Mouse (Mus musculus) limb, embryonic 10.5 days (tissue): ENCODE data around the gene Fblim1. TPM values are rescaled to one million over a fixed set of nuclear protein-coding genes. Genes with fewer than 3 reads are reported as not detected.

Experiments used
- DNase-seq: peaks from one replicate; pipeline ENCODE4 v3.0.0-alpha.2; 2017; ENCODE audit warnings: low spot score
- H3K27ac ChIP-seq: fragments of 300-500 bp; sonication (generic); 2 replicates; pipeline ENCODE4 v1.5.1; 2016; ENCODE audit warnings: mild to moderate bottlenecking
- H3K27me3 ChIP-seq: fragments of 300-500 bp; sonication (generic); 2 replicates; pipeline ENCODE4 v1.6.1; 2016; ENCODE audit warnings: low read depth, mild to moderate bottlenecking; ENCODE audit not compliant: poor library complexity, severe bottlenecking
- H3K36me3 ChIP-seq: fragments of 300-500 bp; sonication (generic); 2 replicates; pipeline ENCODE4 v1.6.1; 2016; ENCODE audit warnings: mild to moderate bottlenecking, moderate library complexity
- H3K4me1 ChIP-seq: fragments of 300-500 bp; sonication (generic); 2 replicates; pipeline ENCODE4 v1.6.1; 2016
- H3K4me3 ChIP-seq: fragments of 300-500 bp; sonication (generic); 2 replicates; pipeline ENCODE4 v1.5.1; 2016; ENCODE audit warnings: mild to moderate bottlenecking, moderate library complexity
- H3K9me3 ChIP-seq: fragments of 300-500 bp; sonication (generic); replicated peaks from 2 replicates; pipeline ENCODE4 v1.6.1; 2016; ENCODE audit warnings: mild to moderate bottlenecking
- WGBS: fragments of 180-500 bp; shearing (Covaris S2); methylation state at CpG from one replicate; pipeline ENCODE4 v1.1.7; 2016; 5-methylcytosine and 5-hydroxymethylcytosine counted together
- polyA plus RNA-seq: library from polyadenylated mRNA; unstranded; fragments of >200 nt; fragmentation: Nextera tagmentation; extraction: Ambion mirVana; gene quantifications from 2 replicates; pipeline ENCODE4 v1.2.1, GENCODE M21; 2016

Gene Fblim1
- polyA plus RNA-seq, 1 experiment from 2014 or later: 77.7 TPM

DNA sequence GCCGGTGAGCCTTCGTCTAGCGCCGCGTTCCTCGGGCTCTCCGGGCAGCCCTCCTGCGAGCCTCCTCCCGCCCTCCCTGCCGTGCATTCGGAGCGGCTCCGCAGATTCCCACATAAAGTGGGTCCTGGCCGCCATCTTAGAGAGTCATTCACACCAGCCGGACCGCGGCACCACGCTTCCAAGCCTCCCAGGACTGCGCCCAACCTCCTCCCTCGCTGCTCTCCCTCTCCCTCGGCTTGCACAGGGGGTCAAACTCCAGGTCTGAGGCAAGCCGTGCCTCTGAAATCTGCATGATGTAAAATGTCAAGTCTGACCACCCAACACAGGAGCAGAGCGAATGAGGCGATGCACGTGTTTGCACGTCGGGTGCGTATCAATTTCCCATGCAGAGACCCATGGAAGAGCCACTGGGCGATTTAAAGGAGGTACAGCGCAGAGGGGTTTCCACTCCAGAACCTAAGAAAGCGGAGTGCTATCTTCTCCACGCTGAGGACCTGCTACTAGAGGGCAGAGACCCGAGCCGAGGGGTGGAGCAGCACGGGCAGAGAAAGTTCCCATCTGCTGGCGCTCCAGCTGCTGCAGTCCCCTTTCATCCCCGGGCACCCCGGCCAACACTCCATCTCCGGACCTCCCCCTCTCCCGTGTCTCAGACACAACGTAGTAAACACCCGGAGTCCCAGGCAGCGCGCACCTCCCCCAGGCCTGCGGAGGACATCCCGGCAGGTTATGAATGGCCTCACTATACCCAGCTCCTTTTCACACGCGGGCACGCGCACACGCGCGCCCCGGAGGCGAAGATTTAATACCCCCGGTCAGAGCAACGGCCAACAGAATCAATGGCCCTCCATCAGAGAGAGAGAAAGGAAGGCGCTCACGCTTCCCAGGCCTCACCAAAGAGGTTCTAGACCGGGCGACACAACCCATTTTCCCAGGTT is 69.3 kb downstream of the Fblim1 start:
- peak overlapping the region; percentile 98 for H3K4me3 ChIP-seq
- DNase-seq: peak; percentile 87
- no peaks in the 10 kb centered on the region for H3K27me3 ChIP-seq
- WGBS: under 1% methylated on average over 61 of the region's 61 CpGs
- H3K4me1 ChIP-seq: peaks cover 36% of the 10 kb centered on the region
- H3K9me3 ChIP-seq: no peaks in the 10 kb centered on the region
- no peaks in the 10 kb centered on the region for H3K36me3 ChIP-seq
- H3K27ac ChIP-seq: peak overlapping the region; percentile 96

DNA sequence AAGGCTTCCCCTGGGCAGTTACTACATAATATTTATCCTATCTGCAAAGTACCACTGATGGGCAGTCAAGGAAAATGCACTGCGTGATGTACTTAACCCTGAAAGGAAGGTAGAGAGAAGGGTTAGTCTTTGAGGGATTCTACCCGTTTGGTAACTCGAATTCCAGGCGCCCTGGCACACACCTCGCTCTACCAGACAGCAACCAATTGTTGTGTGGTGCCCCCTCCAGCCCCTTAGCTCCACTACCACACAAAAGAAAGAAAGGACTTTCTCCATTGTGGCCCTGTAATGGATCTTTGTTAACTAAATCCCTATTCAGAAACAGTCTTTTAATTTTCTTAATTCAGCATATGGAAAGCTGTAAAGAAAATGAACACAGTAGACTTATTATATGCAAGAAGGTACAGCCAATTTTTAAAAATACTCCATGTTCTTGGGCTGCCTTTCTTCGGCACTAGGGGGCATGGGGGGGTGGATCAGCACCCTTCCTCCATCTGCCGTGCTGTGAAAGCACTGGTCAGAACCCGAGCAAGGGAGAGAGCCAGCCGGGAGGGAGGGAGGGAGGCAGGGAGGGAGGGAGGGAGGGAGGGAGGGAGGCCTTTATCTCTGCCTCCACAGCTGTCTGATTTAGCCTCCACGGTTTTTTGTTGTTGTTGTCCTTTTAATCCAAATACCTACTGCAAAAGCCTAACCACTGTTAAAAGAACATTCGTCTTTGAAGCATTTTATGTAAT is 70.8 kb downstream of the Fblim1 start:
- Histone ChIP-seq H3K27ac (no peak overlapping the region), H3K4me1 (peaks cover 40% of the 10 kb centered on the region), H3K27me3 (no peaks in the 10 kb centered on the region), H3K9me3 (no peaks in the 10 kb centered on the region), H3K4me3 (peak overlapping the region; percentile 98), H3K36me3 (peaks cover 7% of the 10 kb centered on the region)
- 39% methylated on average over 9 of the region's 11 CpGs for WGBS
- DNase-seq: peak; percentile 54

DNA sequence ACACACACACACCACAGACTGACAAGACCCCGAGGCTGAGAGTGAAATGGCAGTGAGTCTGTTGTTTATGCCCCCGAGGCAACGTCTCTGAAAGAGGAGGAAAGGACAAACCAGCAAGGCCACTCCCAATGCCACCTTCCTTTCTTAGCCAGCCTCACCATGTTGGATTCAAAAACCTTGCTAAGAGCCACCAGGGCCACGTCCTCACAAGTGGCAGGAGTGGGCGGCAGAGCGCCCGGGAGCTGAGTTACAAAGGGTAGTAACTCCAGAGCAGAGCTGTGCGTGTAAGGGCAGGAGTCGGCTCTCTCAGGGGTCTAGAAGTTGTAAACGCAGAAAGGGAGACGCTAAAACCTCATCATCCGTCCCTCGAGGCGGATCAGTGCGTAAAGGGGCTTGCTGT is 74.9 kb downstream of the Fblim1 start:
- 88% methylated on average over 15 of the region's 15 CpGs for WGBS
- peaks cover 21% of the 10 kb centered on the region for H3K4me1 ChIP-seq
- H3K9me3 ChIP-seq: no peaks in the 10 kb centered on the region
- no peak overlapping the region for H3K27ac ChIP-seq
- DNase-seq: no peak
- no peaks in the 10 kb centered on the region for H3K27me3 ChIP-seq
- no peak overlapping the region for H3K4me3 ChIP-seq
- peaks cover 28% of the 10 kb centered on the region for H3K36me3 ChIP-seq

DNA sequence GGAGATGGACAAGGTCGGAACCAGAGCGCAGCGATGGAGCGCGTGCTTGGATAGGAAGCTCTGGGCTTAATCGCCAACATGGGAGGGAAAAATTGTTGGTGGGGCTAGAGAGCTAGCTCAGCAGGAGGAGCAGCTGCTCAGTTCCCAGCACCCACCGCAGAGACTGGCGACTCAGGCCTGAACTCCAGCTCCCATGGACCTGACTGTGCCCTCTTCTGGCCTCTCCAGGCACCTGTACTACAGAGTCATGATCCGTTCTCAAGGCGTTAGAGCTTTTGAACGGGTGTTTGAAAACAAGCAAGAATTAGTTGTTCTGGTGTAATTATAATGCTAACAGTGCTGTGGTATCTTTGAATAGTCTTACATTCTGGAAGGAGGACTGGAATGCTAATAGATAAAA is 77.0 kb downstream of the Fblim1 start:
- 91% methylated on average over 11 of the region's 11 CpGs for WGBS
- H3K9me3 ChIP-seq: no peaks in the 10 kb centered on the region
- no peak for DNase-seq
- H3K4me3 ChIP-seq: no peak overlapping the region
- H3K27me3 ChIP-seq: no peaks in the 10 kb centered on the region
- peaks cover 7% of the 10 kb centered on the region; the same call in 1 of the 2 replicates for H3K4me1 ChIP-seq
- no peak overlapping the region for H3K27ac ChIP-seq
- peaks cover 30% of the 10 kb centered on the region for H3K36me3 ChIP-seq

DNA sequence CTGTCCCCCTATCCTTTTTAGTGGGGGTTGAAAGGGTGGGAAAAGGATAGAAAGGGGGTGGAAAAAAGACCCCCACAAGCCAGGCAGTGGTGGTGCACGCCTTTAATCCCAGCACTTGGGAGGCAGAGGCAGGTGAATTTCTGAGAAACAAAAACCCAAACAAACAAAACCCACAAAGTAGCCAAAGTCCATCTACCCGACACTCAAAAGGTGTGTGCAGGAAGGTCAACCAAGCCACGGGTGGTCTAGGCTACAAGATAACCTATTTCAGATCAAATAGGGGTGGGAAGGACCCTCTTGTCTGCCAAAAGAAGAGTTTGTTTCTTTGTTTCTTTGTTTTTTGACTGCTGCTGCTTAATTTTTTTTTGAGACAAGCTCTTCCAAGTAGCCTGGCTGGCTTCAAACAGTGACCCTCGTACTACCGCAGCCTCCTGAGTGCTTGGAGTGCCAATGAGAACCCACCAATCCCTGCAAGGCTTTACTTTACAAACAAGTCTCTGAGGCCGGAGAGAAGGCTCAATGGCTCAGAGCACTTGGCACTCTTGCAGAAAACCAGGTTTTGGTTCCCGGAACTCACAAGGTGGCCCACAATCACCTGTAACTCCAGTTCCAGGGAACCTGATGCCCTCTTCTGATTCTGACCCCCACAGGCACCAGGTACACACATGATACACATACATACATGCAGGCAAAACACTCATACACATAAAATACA is 78.8 kb downstream of the Fblim1 start:
- no peak for DNase-seq
- 77% methylated on average over 7 of the region's 7 CpGs for WGBS
- no peaks in the 10 kb centered on the region for H3K9me3 ChIP-seq
- no peak overlapping the region for H3K27ac ChIP-seq
- H3K36me3 ChIP-seq: peaks cover 35% of the 10 kb centered on the region
- H3K4me1 ChIP-seq: peaks cover 9% of the 10 kb centered on the region; the same call in 1 of the 2 replicates
- no peak overlapping the region for H3K4me3 ChIP-seq
- no peaks in the 10 kb centered on the region for H3K27me3 ChIP-seq

Other genes with a start within 250 kb of the Fblim1 start
- 0.14 and 0.29 TPM in 2 replicates for gene Fam131c, start 237.9 kb downstream of the Fblim1 start, polyA plus RNA-seq
- 0.13 and 0.19 TPM in 2 replicates for gene Clcnka, start 207.4 kb downstream of the Fblim1 start, polyA plus RNA-seq
- not detected in 2 replicates for gene Clcnkb, start 190.1 kb downstream of the Fblim1 start, polyA plus RNA-seq
- 0.05 and 0.06 TPM in 2 replicates for gene Hspb7, start 185.3 kb downstream of the Fblim1 start, polyA plus RNA-seq
- not detected in 2 replicates for gene Srarp, start 170.0 kb downstream of the Fblim1 start, polyA plus RNA-seq
- gene Zbtb17, start 161.4 kb downstream of the Fblim1 start, polyA plus RNA-seq: 60.6 and 66.5 TPM in 2 replicates
- gene Spen, start 67.5 kb downstream of the Fblim1 start, polyA plus RNA-seq: 11.5 TPM in 2 replicates
- 1.1 and 1.6 TPM in 2 replicates for gene Tmem82, start 12.5 kb upstream of the Fblim1 start, polyA plus RNA-seq
- 0.05 TPM in 1 of 2 replicates, not detected in the other for gene Slc25a34, start 17.7 kb upstream of the Fblim1 start, polyA plus RNA-seq
- 5.0 and 5.6 TPM in 2 replicates for gene Plekhm2, start 58.8 kb upstream of the Fblim1 start, polyA plus RNA-seq
- gene Rsc1a1, start 79.5 kb upstream of the Fblim1 start, polyA plus RNA-seq: 1.3 and 3.0 TPM in 2 replicates
- 33.2 and 33.8 TPM in 2 replicates for gene Ddi2, start 117.3 kb upstream of the Fblim1 start, polyA plus RNA-seq
- not detected in 2 replicates for gene Agmat, start 140.6 kb upstream of the Fblim1 start, polyA plus RNA-seq
- gene Dnajc16, start 184.8 kb upstream of the Fblim1 start, polyA plus RNA-seq: 3.7 and 4.6 TPM in 2 replicates
- 24.0 and 24.2 TPM in 2 replicates for gene Casp9, start 187.5 kb upstream of the Fblim1 start, polyA plus RNA-seq
- gene Cela2a, start 220.1 kb upstream of the Fblim1 start, polyA plus RNA-seq: not detected in 2 replicates
- not detected in 2 replicates for gene Ctrc, start 240.3 kb upstream of the Fblim1 start, polyA plus RNA-seq